8 mouse cellular contexts compared by ENCODE assay signal in genomic region chr6:54039357-54039804, GRCm38 (mm10). TPM values are rescaled to one million over a fixed set of nuclear protein-coding genes. Genes with fewer than 3 reads are reported as not detected.
DNase-seq lines count a peak whose midpoint lies in the region; ATAC-seq lines count a peak whose summit lies in the region.

Gene Chn2 (plus strand): TSS chr6:54039554.

- peak within 1 kb of the TSS; percentile 87 for H3K4me2 ChIP-seq in embryonic facial prominence, embryonic 12.5 days (replicated peaks)
- H3K4me2 ChIP-seq in limb, embryonic 15.5 days = peak within 1 kb of the TSS; percentile 95
- peak within 1 kb of the TSS; percentile 83 for H3K4me2 ChIP-seq in midbrain, embryonic 15.5 days
- H3K4me2 ChIP-seq in stomach, embryonic 16.5 days (ENCODE audit: low read depth, low read length) = peak within 1 kb of the TSS; percentile 77

- H3K9ac ChIP-seq in embryonic facial prominence, embryonic 12.5 days = peak within 1 kb of the TSS; percentile 80
- peak within 1 kb of the TSS; percentile 54 for H3K9ac ChIP-seq in limb, embryonic 15.5 days
- H3K9ac ChIP-seq in midbrain, embryonic 15.5 days = peak within 1 kb of the TSS; percentile 88
- H3K9ac ChIP-seq in stomach, embryonic 16.5 days (ENCODE audit: low read length) = peak within 1 kb of the TSS; percentile 76

- ATAC-seq in cerebellum, adult (ENCODE audit: insufficient number of reproducible peaks, low FRiP score, low TSS enrichment) = peak; percentile 60
- peak; percentile 68 for ATAC-seq in embryonic facial prominence, embryonic 12.5 days (ENCODE audit: insufficient number of reproducible peaks, insufficient read depth, low FRiP score, low TSS enrichment)
- peak; percentile 56; the same call in 1 of the 2 replicates for ATAC-seq in limb, embryonic 15.5 days (ENCODE audit: insufficient number of reproducible peaks, low FRiP score, low TSS enrichment, low read depth)
- peak; percentile 85 for ATAC-seq in midbrain, embryonic 15.5 days (replicated peaks)
- ATAC-seq in stomach, embryonic 16.5 days (ENCODE audit: insufficient read depth, low FRiP score) = peak; percentile 83

- H3K27me3 ChIP-seq in embryonic facial prominence, embryonic 12.5 days = peaks cover 36% of the 10 kb centered on the region
- peaks cover 67% of the 10 kb centered on the region for H3K27me3 ChIP-seq in heart, embryonic 10.5 days (ENCODE audit: insufficient read depth, poor library complexity, severe bottlenecking)
- H3K27me3 ChIP-seq in limb, embryonic 15.5 days = peaks cover 30% of the 10 kb centered on the region; the same call in 1 of the 2 replicates
- no peaks in the 10 kb centered on the region; the same call in 1 of the 2 replicates for H3K27me3 ChIP-seq in midbrain, embryonic 15.5 days (replicated peaks)
- no peaks in the 10 kb centered on the region; the same call in 1 of the 2 replicates for H3K27me3 ChIP-seq in stomach, embryonic 16.5 days (ENCODE audit: control insufficient read depth, insufficient read depth, low read length)

- peaks cover 11% of the 10 kb centered on the region for H3K4me1 ChIP-seq in embryonic facial prominence, embryonic 12.5 days
- peaks cover 25% of the 10 kb centered on the region for H3K4me1 ChIP-seq in heart, embryonic 10.5 days
- peaks cover 21% of the 10 kb centered on the region for H3K4me1 ChIP-seq in limb, embryonic 15.5 days
- peaks cover 38% of the 10 kb centered on the region for H3K4me1 ChIP-seq in midbrain, embryonic 15.5 days
- peaks cover 11% of the 10 kb centered on the region; the same call in 1 of the 2 replicates for H3K4me1 ChIP-seq in stomach, embryonic 16.5 days (ENCODE audit: control insufficient read depth, insufficient read depth, low read length)

- H3K4me3 ChIP-seq in embryonic facial prominence, embryonic 12.5 days = peak within 1 kb of the TSS; percentile 66
- H3K4me3 ChIP-seq in heart, embryonic 10.5 days = peak within 1 kb of the TSS; percentile 85
- peak within 1 kb of the TSS; percentile 64 for H3K4me3 ChIP-seq in limb, embryonic 15.5 days
- H3K4me3 ChIP-seq in midbrain, embryonic 15.5 days = peak within 1 kb of the TSS; percentile 80
- peak within 1 kb of the TSS; percentile 64 for H3K4me3 ChIP-seq in stomach, embryonic 16.5 days (replicated peaks; ENCODE audit: low read length)

- under 1% methylated on average over 38 of the region's 43 CpGs for WGBS in embryonic facial prominence, embryonic 12.5 days
- WGBS in heart, embryonic 10.5 days = under 1% methylated on average over 38 of the region's 43 CpGs
- WGBS in limb, embryonic 15.5 days = under 1% methylated on average over 38 of the region's 43 CpGs
- under 1% methylated on average over 38 of the region's 43 CpGs for WGBS in midbrain, embryonic 15.5 days
- WGBS in stomach, embryonic 16.5 days = under 1% methylated on average over 42 of the region's 43 CpGs

- H3K36me3 ChIP-seq in embryonic facial prominence, embryonic 12.5 days = no peaks in the 10 kb centered on the region
- H3K36me3 ChIP-seq in heart, embryonic 10.5 days = no peaks in the 10 kb centered on the region
- no peaks in the 10 kb centered on the region for H3K36me3 ChIP-seq in limb, embryonic 15.5 days
- H3K36me3 ChIP-seq in midbrain, embryonic 15.5 days (replicated peaks) = no peaks in the 10 kb centered on the region
- no peaks in the 10 kb centered on the region for H3K36me3 ChIP-seq in stomach, embryonic 16.5 days (ENCODE audit: control insufficient read depth, insufficient read depth, low read length)

- DNase-seq in cerebellum, adult 8-10 months = no peak
- peak; percentile 86 for DNase-seq in heart, embryonic 10.5 days (ENCODE audit: low spot score)
- peak; percentile 38 to 52 for DNase-seq in kidney, adult 8-10 months

- H3K9me3 ChIP-seq in embryonic facial prominence, embryonic 12.5 days = no peaks in the 10 kb centered on the region
- no peaks in the 10 kb centered on the region for H3K9me3 ChIP-seq in heart, embryonic 10.5 days
- H3K9me3 ChIP-seq in limb, embryonic 15.5 days = no peaks in the 10 kb centered on the region
- no peaks in the 10 kb centered on the region for H3K9me3 ChIP-seq in midbrain, embryonic 15.5 days
- H3K9me3 ChIP-seq in stomach, embryonic 16.5 days (replicated peaks; ENCODE audit: control insufficient read depth, low read length) = no peaks in the 10 kb centered on the region

- peak within 1 kb of the TSS; percentile 74 for H3K27ac ChIP-seq in embryonic facial prominence, embryonic 12.5 days
- peak within 1 kb of the TSS; percentile 90 for H3K27ac ChIP-seq in heart, embryonic 10.5 days
- peak within 1 kb of the TSS; percentile 70 for H3K27ac ChIP-seq in limb, embryonic 15.5 days
- peak within 1 kb of the TSS; percentile 95 for H3K27ac ChIP-seq in midbrain, embryonic 15.5 days
- H3K27ac ChIP-seq in stomach, embryonic 16.5 days (ENCODE audit: low read length) = peak within 1 kb of the TSS; percentile 54

RNA-seq across cellular contexts. Expression of gene Chn2, which starts in this region (rescaled TPM):
- 12.5 and 13.3 TPM in 2 replicates for polyA plus RNA-seq in embryonic facial prominence, embryonic 12.5 days (2016; fragmentation: Nextera tagmentation; extraction: Ambion mirVana)
- 4.1 and 7.1 TPM in 2 replicates for polyA plus RNA-seq in heart, embryonic 10.5 days (2016; fragmentation: Nextera tagmentation; extraction: Ambion mirVana)
- 10.9 and 11.5 TPM in 2 replicates for polyA plus RNA-seq in limb, embryonic 15.5 days (2015; fragmentation: Nextera tagmentation; extraction: Ambion mirVana)
- polyA plus RNA-seq in midbrain, embryonic 15.5 days (2015; fragmentation: Nextera tagmentation; extraction: Ambion mirVana) = 34.0 and 37.5 TPM in 2 replicates
- polyA plus RNA-seq in stomach, embryonic 16.5 days (2015; fragmentation: Nextera tagmentation; extraction: Ambion mirVana) = 16.2 and 17.8 TPM in 2 replicates
